Mouse (Mus musculus): Measurements from ENCODE around the gene Lama1. TPM values are rescaled to one million over a fixed set of nuclear protein-coding genes. Genes with fewer than 3 reads are reported as not detected.
"Not testable (repeated sequence)": the region's sequence is repeated elsewhere in the genome, so short reads cannot be mapped to it uniquely, and the experiment has no call there.

The Lama1 gene
- polyA plus RNA-seq, 1 experiment from 2014 or later: 3.3 TPM

DNA sequence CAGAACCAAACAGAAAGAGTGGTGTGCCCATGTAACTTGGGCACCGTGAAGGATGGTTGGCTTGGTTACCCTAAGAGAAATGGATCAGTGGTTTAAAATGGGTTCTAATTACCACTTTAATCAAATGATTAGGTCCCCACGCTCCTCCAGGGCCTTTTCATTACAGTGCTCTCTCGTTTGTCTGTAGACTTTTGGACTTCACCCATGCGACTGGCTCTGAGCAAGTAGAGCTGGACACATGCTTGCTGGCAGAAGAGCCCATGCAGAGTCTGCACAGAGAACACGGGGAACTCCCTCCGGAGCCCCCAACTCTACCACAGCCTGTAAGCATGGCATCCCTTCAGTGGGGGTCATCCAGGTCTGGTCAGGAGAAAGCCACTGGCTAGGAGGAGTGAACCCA is 116.6 kb downstream of the Lama1 start:
- peaks cover 21% of the 10 kb centered on the region for H3K36me3 ChIP-seq
- WGBS: 92% methylated on average over 6 of the region's 6 CpGs

GRCm38 (mm10) chr17:67815720-67816119 is 118.7 kb downstream of the Lama1 start:
- H3K36me3 ChIP-seq: peaks cover 11% of the 10 kb centered on the region

More for the DNA sequence above, 116.6 kb downstream of the Lama1 start:
- no peaks in the 10 kb centered on the region for H3K27me3 ChIP-seq (ENCODE audit: low read depth, poor library complexity, severe bottlenecking)
- H3K4me1 ChIP-seq: no peaks in the 10 kb centered on the region
- H3K4me3 ChIP-seq: no peak overlapping the region
- no peak overlapping the region for H3K27ac ChIP-seq
- no peaks in the 10 kb centered on the region for H3K9me3 ChIP-seq (replicated peaks)
- DNase-seq (ENCODE audit: low spot score): no peak

DNA sequence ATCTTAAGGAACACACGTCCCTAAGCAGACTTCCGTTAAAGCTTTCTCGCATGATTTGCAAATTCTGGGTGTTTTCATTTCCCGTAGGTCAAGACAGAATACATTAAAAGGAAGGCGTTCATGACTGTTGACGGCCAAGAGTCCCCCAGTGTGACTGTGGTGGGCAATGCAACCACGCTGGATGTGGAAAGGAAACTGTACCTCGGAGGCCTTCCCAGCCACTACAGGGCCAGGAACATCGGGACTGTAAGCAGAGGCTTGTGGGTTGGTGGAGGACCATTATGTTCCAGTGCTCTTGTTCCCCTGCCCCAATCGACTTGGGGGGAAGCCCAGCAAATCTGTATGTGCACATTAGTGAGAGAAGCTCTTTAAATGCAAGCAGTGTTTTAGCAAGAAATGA is 119.9 kb downstream of the Lama1 start:
- 93% methylated on average over 10 of the region's 10 CpGs for WGBS
- no peak for DNase-seq (ENCODE audit: low spot score)
- Histone ChIP-seq H3K27me3 (ENCODE audit: low read depth, poor library complexity, severe bottlenecking) (no peaks in the 10 kb centered on the region), H3K4me1 (no peaks in the 10 kb centered on the region), H3K9me3 (replicated peaks) (no peaks in the 10 kb centered on the region), H3K36me3 (peaks cover 8% of the 10 kb centered on the region), H3K27ac (no peak overlapping the region), H3K4me3 (no peak overlapping the region)

More at GRCm38 (mm10) chr17:67815720-67816119, 118.7 kb downstream of the Lama1 start:
- Histone ChIP-seq H3K27ac (no peak overlapping the region), H3K4me1 (no peaks in the 10 kb centered on the region), H3K4me3 (no peak overlapping the region), H3K9me3 (replicated peaks) (no peaks in the 10 kb centered on the region), H3K27me3 (ENCODE audit: low read depth, poor library complexity, severe bottlenecking) (no peaks in the 10 kb centered on the region)
- WGBS: 96% methylated on average over 11 of the region's 11 CpGs
- no peak for DNase-seq (ENCODE audit: low spot score)

GRCm38 (mm10) chr17:67827431-67827830 is 130.4 kb downstream of the Lama1 start:
- Histone ChIP-seq H3K9me3 (replicated peaks) (no peaks in the 10 kb centered on the region), H3K4me1 (no peaks in the 10 kb centered on the region), H3K27me3 (ENCODE audit: low read depth, poor library complexity, severe bottlenecking) (no peaks in the 10 kb centered on the region), H3K4me3 (no peak overlapping the region), H3K27ac (no peak overlapping the region), H3K36me3 (no peaks in the 10 kb centered on the region)
- no peak for DNase-seq (ENCODE audit: low spot score)
- WGBS: 94% methylated on average over 3 of the region's 3 CpGs

GRCm38 (mm10) chr17:67836146-67836895 is 139.3 kb downstream of the Lama1 start:
- no peak for DNase-seq (ENCODE audit: low spot score)
- H3K4me1 ChIP-seq: no peaks in the 10 kb centered on the region
- WGBS: 94% methylated on average over 20 of the region's 20 CpGs
- H3K27me3 ChIP-seq (ENCODE audit: low read depth, poor library complexity, severe bottlenecking): no peaks in the 10 kb centered on the region
- no peak overlapping the region for H3K4me3 ChIP-seq
- peaks cover 3% of the 10 kb centered on the region; the same call in 1 of the 2 replicates for H3K9me3 ChIP-seq (replicated peaks)
- H3K36me3 ChIP-seq: peaks cover 2% of the 10 kb centered on the region
- no peak overlapping the region for H3K27ac ChIP-seq

DNA sequence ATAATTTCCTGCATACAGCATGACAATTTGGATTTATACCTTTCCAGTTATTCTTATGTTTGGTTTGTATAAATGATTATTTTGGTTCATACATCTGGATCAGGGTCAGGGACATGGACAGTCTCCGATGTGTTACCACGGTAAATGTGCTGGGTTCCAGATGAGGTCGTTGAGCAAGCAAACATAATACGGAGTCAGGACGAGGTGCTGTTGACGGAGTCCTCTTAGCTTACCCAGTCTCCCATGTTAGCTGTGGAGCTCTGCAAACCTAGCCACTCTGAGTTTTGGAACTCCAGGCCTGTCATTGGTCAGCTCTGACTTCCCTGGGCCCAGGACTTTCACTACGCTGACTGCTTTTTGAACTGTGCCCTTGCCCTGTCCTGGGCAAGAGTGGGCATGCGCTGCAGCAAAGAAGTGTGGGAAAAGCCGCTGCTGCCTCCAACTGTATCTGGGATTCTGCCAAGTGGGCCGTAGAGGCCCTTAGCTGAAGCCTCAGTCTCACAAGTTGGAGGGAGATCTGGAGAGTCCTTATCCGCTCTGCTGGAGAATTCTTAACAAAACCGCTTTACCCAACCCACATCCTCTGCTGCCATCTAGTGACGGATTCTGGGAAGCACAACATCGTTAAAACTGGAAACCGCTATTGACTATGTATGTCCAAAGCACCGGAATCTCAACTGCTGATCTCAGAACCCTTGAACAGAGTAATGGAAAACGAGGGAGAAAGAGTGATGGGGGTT is 140.5 kb downstream of the Lama1 start:
- H3K4me1 ChIP-seq: no peaks in the 10 kb centered on the region
- H3K36me3 ChIP-seq: peaks cover 8% of the 10 kb centered on the region
- no peak overlapping the region for H3K27ac ChIP-seq
- no peak overlapping the region for H3K4me3 ChIP-seq
- WGBS: 70% methylated on average over 17 of the region's 17 CpGs
- H3K9me3 ChIP-seq (replicated peaks): peaks cover 3% of the 10 kb centered on the region; the same call in 1 of the 2 replicates
- H3K27me3 ChIP-seq (ENCODE audit: low read depth, poor library complexity, severe bottlenecking): no peaks in the 10 kb centered on the region
- DNase-seq (ENCODE audit: low spot score): peak; percentile 78

DNA sequence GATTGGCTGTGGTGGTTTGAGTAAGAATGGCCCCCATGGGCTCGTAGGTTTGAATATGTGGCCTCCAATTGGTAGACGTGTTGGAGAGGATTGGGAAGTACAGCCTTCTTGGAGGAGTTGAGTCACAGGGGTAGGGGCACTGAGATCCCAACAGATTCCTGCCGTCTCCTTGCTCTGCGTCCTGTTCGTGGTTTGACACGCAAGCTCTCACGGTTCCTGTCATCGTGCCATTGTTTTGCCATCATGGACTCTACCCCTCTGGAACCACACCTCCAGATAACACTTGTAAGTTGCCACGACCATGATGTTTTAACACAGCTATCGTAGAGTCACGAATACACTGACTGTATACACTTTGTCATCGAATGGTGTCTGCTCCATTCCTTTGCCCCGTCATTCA is 141.9 kb downstream of the Lama1 start:
- H3K36me3 ChIP-seq: peaks cover 22% of the 10 kb centered on the region
- no peak for DNase-seq (ENCODE audit: low spot score)
- H3K9me3 ChIP-seq (replicated peaks): peaks cover 3% of the 10 kb centered on the region; the same call in 1 of the 2 replicates
- WGBS: 91% methylated on average over 13 of the region's 13 CpGs
- H3K27ac ChIP-seq: no peak overlapping the region
- no peak overlapping the region for H3K4me3 ChIP-seq
- H3K27me3 ChIP-seq (ENCODE audit: low read depth, poor library complexity, severe bottlenecking): no peaks in the 10 kb centered on the region
- H3K4me1 ChIP-seq: no peaks in the 10 kb centered on the region

- H3K4me3 ChIP-seq; H3K4me1 ChIP-seq; H3K27me3 ChIP-seq (ENCODE audit: low read depth, poor library complexity, severe bottlenecking); DNase-seq (ENCODE audit: low spot score); H3K9me3 ChIP-seq (replicated peaks); H3K27ac ChIP-seq: not testable (repeated sequence)
- 95% methylated on average over 2 of the region's 2 CpGs for WGBS
- peaks cover 41% of the 10 kb centered on the region for H3K36me3 ChIP-seq
Measured at GRCm38 (mm10) chr17:67841494-67841893, 144.4 kb downstream of the Lama1 start.

GRCm38 (mm10) chr17:67861080-67861630 is 164.1 kb downstream of the Lama1 start:
- Histone ChIP-seq H3K27ac (no peak overlapping the region), H3K4me3 (no peak overlapping the region), H3K27me3 (ENCODE audit: low read depth, poor library complexity, severe bottlenecking) (no peaks in the 10 kb centered on the region), H3K36me3 (peaks cover 89% of the 10 kb centered on the region), H3K4me1 (peaks cover 14% of the 10 kb centered on the region), H3K9me3 (replicated peaks) (no peaks in the 10 kb centered on the region)
- WGBS: 92% methylated on average over 10 of the region's 10 CpGs
- no peak for DNase-seq (ENCODE audit: low spot score)

- Histone ChIP-seq H3K36me3 (peaks cover 83% of the 10 kb centered on the region), H3K4me1 (peaks cover 21% of the 10 kb centered on the region), H3K9me3 (replicated peaks) (no peaks in the 10 kb centered on the region), H3K27me3 (ENCODE audit: low read depth, poor library complexity, severe bottlenecking) (no peaks in the 10 kb centered on the region), H3K27ac (no peak overlapping the region), H3K4me3 (no peak overlapping the region)
- 83% methylated on average over 16 of the region's 16 CpGs for WGBS
- peak; percentile 81 for DNase-seq (ENCODE audit: low spot score)
Measured at GRCm38 (mm10) chr17:67861744-67862535, 164.9 kb downstream of the Lama1 start.

- H3K27ac ChIP-seq: no peak overlapping the region
Measured at GRCm38 (mm10) chr17:67864363-67864762, 167.3 kb downstream of the Lama1 start.

DNA sequence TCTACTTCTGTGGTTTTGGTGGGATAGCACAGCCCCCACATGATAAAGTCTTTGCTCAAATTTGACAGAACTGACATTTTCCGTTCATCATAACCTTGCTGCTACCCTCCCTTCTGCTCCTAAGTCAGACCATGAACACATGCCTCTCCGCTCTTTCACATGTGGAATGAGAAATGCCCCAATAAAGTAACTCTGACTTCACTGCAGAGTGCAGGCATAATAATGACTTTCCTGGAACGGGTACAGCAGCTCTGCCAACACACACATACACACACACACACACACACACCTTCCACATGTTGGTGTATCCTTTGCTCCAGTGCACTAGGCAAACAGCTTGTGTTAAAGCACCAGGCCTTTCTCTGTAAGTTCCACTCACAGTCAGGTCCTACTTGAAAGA is 167.9 kb downstream of the Lama1 start:
- H3K4me1 ChIP-seq: peaks cover 24% of the 10 kb centered on the region
- H3K27me3 ChIP-seq (ENCODE audit: low read depth, poor library complexity, severe bottlenecking): no peaks in the 10 kb centered on the region
- 0 out of 2 replicates have a peak overlapping the region, but pooled peaks have one; percentile 88 for H3K27ac ChIP-seq
- peaks cover 79% of the 10 kb centered on the region for H3K36me3 ChIP-seq
- no peaks in the 10 kb centered on the region for H3K9me3 ChIP-seq (replicated peaks)
- no peak for DNase-seq (ENCODE audit: low spot score)
- H3K4me3 ChIP-seq: no peak overlapping the region
- WGBS: 92% methylated on average over 3 of the region's 3 CpGs

More at GRCm38 (mm10) chr17:67864363-67864762, 167.3 kb downstream of the Lama1 start:
- Histone ChIP-seq H3K4me1 (peaks cover 24% of the 10 kb centered on the region), H3K36me3 (peaks cover 79% of the 10 kb centered on the region), H3K27me3 (ENCODE audit: low read depth, poor library complexity, severe bottlenecking) (no peaks in the 10 kb centered on the region), H3K4me3 (no peak overlapping the region), H3K9me3 (replicated peaks) (no peaks in the 10 kb centered on the region)
- no peak for DNase-seq (ENCODE audit: low spot score)
- WGBS: 94% methylated on average over 10 of the region's 10 CpGs
